Mouse (Mus musculus) heart, adult 2 months (tissue): Measurements from ENCODE around the gene Inpp4a.

Source experiments
- CTCF ChIP-seq: fragments of 200-600 bp; IDR thresholded peaks from 2 replicates; pipeline ENCODE4 v1.8.1; 2022; ENCODE audit warnings: antibody characterized with exemption, mild to moderate bottlenecking, moderate library complexity
- EP300 ChIP-seq: fragments of 200-500 bp; IDR thresholded peaks from 2 replicates; pipeline ENCODE4 v1.6.1; 2011; ENCODE audit warnings: low read depth, low read length, control low read depth; ENCODE audit not compliant: insufficient read depth
- POLR2A ChIP-seq: fragments of 200-500 bp; IDR thresholded peaks from 2 replicates; pipeline ENCODE4 v1.6.1; 2011; ENCODE audit warnings: mild to moderate bottlenecking, low read depth, low read length, control low read depth; ENCODE audit not compliant: insufficient read depth

GRCm38 (mm10) chr1:37323208-37323607 is 23.5 kb downstream of the Inpp4a start:
- no peak for TF ChIP-seq CTCF
- no peak for TF ChIP-seq EP300
- no peak for TF ChIP-seq POLR2A
